Mouse (Mus musculus) ES-E14 (cell line): Measurements from ENCODE around the gene Fam20b. TPM values are rescaled to one million over a fixed set of nuclear protein-coding genes. Genes with fewer than 3 reads are reported as not detected.

ENCODE experiments used
- DNase-seq: peaks from one replicate; pipeline ENCODE4 v3.0.0-alpha.2; 2013; ENCODE audit warnings: low read depth, low spot score
- H3K27ac ChIP-seq: 2 replicates; pipeline ENCODE4 v1.5.1; 2012; ENCODE audit warnings: low read depth, mild to moderate bottlenecking, low read length, moderate library complexity, mixed read lengths; ENCODE audit not compliant: poor library complexity, insufficient read depth, severe bottlenecking
- H3K36me3 ChIP-seq: 2 replicates; pipeline ENCODE4 v1.6.1; 2012; ENCODE audit warnings: mild to moderate bottlenecking, low read length, moderate library complexity, mixed read lengths; ENCODE audit not compliant: control insufficient read depth, poor library complexity, insufficient read depth, severe bottlenecking
- H3K4me1 ChIP-seq, 2 experiments: fragments of 150-350 bp in 1 of 2; sonication (generic) in 1 of 2; 2 replicates each; pipeline ENCODE4 v1.6.1; 2012; ENCODE audit warnings: low read length in 2 of 2, mild to moderate bottlenecking in 1 of 2, mixed read lengths in 1 of 2; ENCODE audit not compliant: control insufficient read depth in 2 of 2, insufficient read depth in 2 of 2, poor library complexity in 1 of 2
- H3K4me3 ChIP-seq, 2 experiments: fragments of 150-350 bp in 1 of 2; sonication (generic) in 1 of 2; 2 replicates each; pipeline ENCODE4 v1.5.1; 2012; ENCODE audit warnings: low read length in 2 of 2, low read depth in 1 of 2, mild to moderate bottlenecking in 1 of 2, mixed read lengths in 1 of 2; ENCODE audit not compliant: insufficient read depth in 1 of 2, poor library complexity in 1 of 2, severe bottlenecking in 1 of 2
- H3K9ac ChIP-seq: 2 replicates; pipeline ENCODE4 v1.6.1; 2012; ENCODE audit warnings: low read depth, mild to moderate bottlenecking, low read length, mixed read lengths; ENCODE audit not compliant: poor library complexity, insufficient read depth, severe bottlenecking
- H3K9me3 ChIP-seq: fragments of 150-350 bp; sonication (generic); 2 replicates; pipeline ENCODE4 v1.6.1; 2012; ENCODE audit warnings: low read depth, mild to moderate bottlenecking, low read length; ENCODE audit not compliant: control insufficient read depth, insufficient read depth
- CHD2 ChIP-seq: IDR thresholded peaks from 2 replicates; pipeline ENCODE4 v1.6.1; 2014; ENCODE audit warnings: mild to moderate bottlenecking, low read depth, low read length, inconsistent platforms
- HCFC1 ChIP-seq: IDR thresholded peaks from 2 replicates; pipeline ENCODE4 v1.6.1; 2012; ENCODE audit warnings: low read length, inconsistent platforms, borderline replicate concordance; ENCODE audit not compliant: insufficient read depth
- MAFK ChIP-seq: IDR thresholded peaks from 2 replicates; pipeline ENCODE4 v1.6.1; 2014; ENCODE audit warnings: mild to moderate bottlenecking, low read depth, low read length, inconsistent platforms; ENCODE audit not compliant: insufficient read depth
- ZC3H11A ChIP-seq: IDR thresholded peaks from 2 replicates; pipeline ENCODE4 v1.6.1; 2012; ENCODE audit warnings: low read depth, mild to moderate bottlenecking, inconsistent platforms, low read length, borderline replicate concordance
- ZNF384 ChIP-seq: IDR thresholded peaks from 2 replicates; pipeline ENCODE4 v1.6.1; 2012; ENCODE audit warnings: low read depth, low read length, inconsistent platforms
- in situ Hi-C, 2 experiments: fragments of 600-800 bp; cut with MboI; formaldehyde crosslinking; loops; one replicate each; pipeline ENCODE4 v1.15.1; 2025; ENCODE audit warnings: low sequenced_read_pairs in 2 of 2, inconsistent platforms in 1 of 2; ENCODE audit not compliant: unreplicated experiment in 2 of 2
- total RNA-seq: library from RNA; depleted of rRNA; stranded (reverse); fragments of 300-350 nt; gene quantifications from 2 replicates; pipeline ENCODE4 v1.2.3, GENCODE M21; 2012

The Fam20b gene
- total RNA-seq, 1 experiment = 22.2 TPM

DNA sequence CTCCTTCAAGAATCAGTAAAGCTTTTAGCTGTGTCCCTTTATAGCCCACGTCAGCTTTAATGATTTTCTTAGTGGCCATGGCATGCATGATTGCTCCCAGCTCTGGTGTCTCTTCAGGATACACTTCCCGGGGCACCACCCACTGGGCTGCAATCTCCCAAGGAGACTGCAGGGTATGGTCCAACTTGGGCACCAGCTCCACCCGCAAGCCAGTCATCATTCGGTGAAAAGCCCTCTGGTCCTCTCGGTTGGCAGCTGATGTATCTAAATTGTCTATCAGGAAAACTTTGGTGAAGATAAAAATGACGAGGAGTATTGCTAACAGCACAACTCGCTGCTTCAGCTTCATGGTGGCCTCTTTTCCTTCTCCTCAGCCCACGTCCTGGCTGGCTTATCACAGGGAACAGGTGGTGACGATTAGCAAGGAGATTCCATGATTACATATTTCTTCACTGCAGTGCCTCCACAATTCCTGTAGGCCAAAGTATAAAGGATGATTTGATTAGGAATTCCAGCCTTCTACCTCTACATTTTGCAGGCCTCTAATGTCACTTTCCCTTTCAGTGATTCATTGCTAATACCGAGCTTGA lies 13.1 kb downstream of the Fam20b start:
- no peak overlapping the region for H3K9ac ChIP-seq
- no peak overlapping the region for H3K4me3 ChIP-seq
- DNase-seq = no peak
- H3K27ac ChIP-seq = no peak overlapping the region
- in situ Hi-C loops = no loop called here
- H3K9me3 ChIP-seq = no peaks in the 10 kb centered on the region
- no peak for TF ChIP-seq ZNF384
- TF ChIP-seq CHD2 = no peak
- H3K4me1 ChIP-seq = peaks cover 0 to 2% of the 10 kb centered on the region in 2 experiments; a peak in 1 of 4 replicates
- peaks cover 3% of the 10 kb centered on the region; the same call in 1 of the 2 replicates for H3K36me3 ChIP-seq

DNA sequence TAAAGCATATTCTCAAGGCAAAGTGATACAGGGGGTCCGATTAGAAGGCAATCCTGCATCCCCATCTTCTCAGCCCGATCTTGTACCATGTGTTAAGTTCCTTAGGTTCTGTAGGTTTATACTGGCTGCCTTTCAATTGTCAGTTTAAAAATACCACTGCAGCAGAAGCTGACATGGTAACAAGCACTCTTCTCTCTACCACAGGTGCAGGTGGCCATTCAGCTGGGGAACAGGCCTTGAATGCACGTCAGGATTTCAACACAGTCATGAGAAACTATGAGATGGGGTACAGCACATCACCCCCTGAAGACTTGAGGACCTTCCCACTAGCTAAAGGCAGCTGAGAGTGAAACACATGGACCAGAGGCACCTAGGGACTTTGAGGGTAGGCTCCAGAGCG lies 15.4 kb downstream of the Fam20b start:
- no peak for TF ChIP-seq CHD2
- TF ChIP-seq MAFK = no peak
- TF ChIP-seq HCFC1 = no peak
- no peak for TF ChIP-seq ZC3H11A
- no peak for TF ChIP-seq ZNF384
- in situ Hi-C loops = no loop called here
- H3K4me3 ChIP-seq = no peak overlapping the region
- peaks cover 3% of the 10 kb centered on the region for H3K36me3 ChIP-seq
- H3K4me1 ChIP-seq = no peaks in the 10 kb centered on the region
- H3K9ac ChIP-seq = no peak overlapping the region
- no peak overlapping the region for H3K27ac ChIP-seq
- DNase-seq = no peak
- H3K9me3 ChIP-seq = no peaks in the 10 kb centered on the region

DNA sequence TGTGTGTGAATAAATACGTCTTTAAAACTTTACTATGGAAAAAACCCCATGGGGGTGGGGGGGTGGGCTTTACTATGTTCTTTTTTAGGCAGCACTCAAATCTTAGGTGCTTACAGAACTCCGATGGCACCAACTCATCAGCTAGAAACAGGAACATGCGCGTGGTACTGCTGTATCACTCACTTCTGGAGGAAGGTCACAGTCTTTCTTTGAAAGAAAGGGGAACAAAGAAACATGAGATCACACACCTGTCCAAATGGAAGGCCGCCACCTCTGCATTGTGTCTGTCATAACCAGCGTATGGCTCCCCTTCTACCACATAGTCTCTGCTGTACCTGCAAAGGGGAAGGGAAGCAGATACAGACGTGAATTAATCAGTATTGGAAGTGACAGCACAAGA lies 16.7 kb downstream of the Fam20b start:
- Histone ChIP-seq H3K36me3 (peaks cover 3% of the 10 kb centered on the region), H3K4me3 (no peak overlapping the region), H3K9ac (no peak overlapping the region), H3K27ac (no peak overlapping the region), H3K9me3 (no peaks in the 10 kb centered on the region), H3K4me1 (no peaks in the 10 kb centered on the region)
- in situ Hi-C loops = no loop called here
- DNase-seq = no peak
- no peak for TF ChIP-seq CHD2
- no peak for TF ChIP-seq HCFC1
- no peak for TF ChIP-seq ZNF384
- no peak for TF ChIP-seq MAFK
- TF ChIP-seq ZC3H11A = no peak

GRCm38 (mm10) chr1:156686025-156686661 lies 32.7 kb downstream of the Fam20b start:
- Histone ChIP-seq H3K9me3 (no peaks in the 10 kb centered on the region), H3K4me3 (no peak overlapping the region), H3K27ac (no peak overlapping the region), H3K36me3 (peaks cover 12% of the 10 kb centered on the region), H3K9ac (no peak overlapping the region), H3K4me1 (peaks cover 0 to 2% of the 10 kb centered on the region in 2 experiments; a peak in 1 of 4 replicates)
- in situ Hi-C loops = no loop called here
- DNase-seq = no peak
- TF ChIP-seq HCFC1 = no peak
- TF ChIP-seq CHD2 = no peak
- no peak for TF ChIP-seq ZC3H11A
- no peak for TF ChIP-seq MAFK
- no peak for TF ChIP-seq ZNF384

DNA sequence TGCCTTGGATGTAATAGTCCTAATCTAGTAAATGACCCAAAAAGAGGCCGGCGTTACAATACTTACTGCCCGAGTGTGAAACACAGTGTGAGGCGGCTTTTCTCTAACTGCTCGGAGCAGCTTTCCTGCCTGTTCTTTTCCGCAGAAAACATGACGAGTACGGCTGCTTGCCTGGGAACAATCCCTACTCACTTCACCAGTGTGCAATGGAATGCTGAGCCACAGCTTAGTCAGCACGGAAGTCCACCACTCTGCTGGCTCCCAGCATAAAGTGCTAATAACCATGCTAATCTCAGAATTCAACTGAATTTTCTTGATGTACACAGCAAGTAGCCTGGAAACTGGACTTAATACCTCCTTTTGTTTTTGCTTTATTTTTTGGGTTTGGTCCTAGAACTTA lies 39.3 kb downstream of the Fam20b start:
- H3K4me1 ChIP-seq = peaks cover 0 to 6% of the 10 kb centered on the region in 2 experiments; a peak in 1 of 4 replicates
- no peak overlapping the region for H3K9ac ChIP-seq
- DNase-seq = no peak
- no peaks in the 10 kb centered on the region for H3K36me3 ChIP-seq
- no peak overlapping the region for H3K4me3 ChIP-seq
- H3K27ac ChIP-seq = no peak overlapping the region
- no peaks in the 10 kb centered on the region for H3K9me3 ChIP-seq
- in situ Hi-C loops = no loop called here
- TF ChIP-seq ZNF384 = no peak
- TF ChIP-seq CHD2 = no peak
- TF ChIP-seq MAFK = no peak
- no peak for TF ChIP-seq HCFC1
- TF ChIP-seq ZC3H11A = no peak
